Mouse (Mus musculus) right cerebral cortex, postnatal 10 days (tissue): ENCODE data around the gene Cbx8.

Source experiments
- DNase-seq, 2 experiments: peaks; one replicate each; pipeline ENCODE4 v3.0.0; 2021; ENCODE audit warnings: low spot score in 2 of 2

Cbx8 gene

GRCm38 (mm10) chr11:119035094-119035685 is 5.6 kb downstream of the Cbx8 start:
- DNase-seq = peak; percentile 39 to 53

GRCm38 (mm10) chr11:119034635-119035034 is 6.1 kb downstream of the Cbx8 start:
- DNase-seq = peak in 1 of 2 experiments; percentile 43

GRCm38 (mm10) chr11:119033874-119034558 is 6.8 kb downstream of the Cbx8 start:
- peak; percentile 79 to 87 for DNase-seq

GRCm38 (mm10) chr11:119026203-119026602 is 14.6 kb downstream of the Cbx8 start:
- no peak for DNase-seq

- DNase-seq = no peak
Observed at GRCm38 (mm10) chr11:119024260-119024659, 16.5 kb downstream of the Cbx8 start.

GRCm38 (mm10) chr11:119023616-119023980 is 17.2 kb downstream of the Cbx8 start:
- DNase-seq = peak in 1 of 2 experiments; percentile 39

GRCm38 (mm10) chr11:119022895-119023615 is 17.7 kb downstream of the Cbx8 start, which contains the start of gene Cbx2:
Gene Cbx2, plus strand, starts transcription at chr11:119022962.
- DNase-seq = peak; percentile 87 to 88

- no peak for DNase-seq
Observed at GRCm38 (mm10) chr11:119022068-119022894, 18.5 kb downstream of the Cbx8 start.

GRCm38 (mm10) chr11:119021180-119021579 is 19.6 kb downstream of the Cbx8 start:
- DNase-seq = no peak

- no peak for DNase-seq
Observed at GRCm38 (mm10) chr11:119017506-119017905, 23.3 kb downstream of the Cbx8 start.

GRCm38 (mm10) chr11:119014455-119014854 is 26.3 kb downstream of the Cbx8 start:
- DNase-seq = no peak

GRCm38 (mm10) chr11:119007461-119008456 is 33.0 kb downstream of the Cbx8 start:
- no peak for DNase-seq

GRCm38 (mm10) chr11:119006462-119006861 is 34.3 kb downstream of the Cbx8 start:
- DNase-seq = no peak

- no peak for DNase-seq
Observed at GRCm38 (mm10) chr11:119005547-119006275, 35.1 kb downstream of the Cbx8 start.

GRCm38 (mm10) chr11:119001493-119002128 is 39.2 kb downstream of the Cbx8 start:
- no peak for DNase-seq

- DNase-seq = no peak
Observed at GRCm38 (mm10) chr11:119000877-119001276, 39.9 kb downstream of the Cbx8 start.

- peak; percentile 80 to 82 for DNase-seq
Observed at GRCm38 (mm10) chr11:118999361-118999804, 41.4 kb downstream of the Cbx8 start.

- DNase-seq = peak; percentile 91 to 92
Observed at GRCm38 (mm10) chr11:118998540-118999265, 42.1 kb downstream of the Cbx8 start.

GRCm38 (mm10) chr11:118997182-118997581 is 43.6 kb downstream of the Cbx8 start:
- DNase-seq = no peak
